Mouse (Mus musculus): ENCODE measurements around the gene Tbc1d12. TPM values are rescaled to one million over a fixed set of nuclear protein-coding genes. Genes with fewer than 3 reads are reported as not detected.

Tbc1d12 gene
- total and polyA plus RNA-seq, 3 experiments = 2.5 to 2.9 TPM; not detected in 1

DNA sequence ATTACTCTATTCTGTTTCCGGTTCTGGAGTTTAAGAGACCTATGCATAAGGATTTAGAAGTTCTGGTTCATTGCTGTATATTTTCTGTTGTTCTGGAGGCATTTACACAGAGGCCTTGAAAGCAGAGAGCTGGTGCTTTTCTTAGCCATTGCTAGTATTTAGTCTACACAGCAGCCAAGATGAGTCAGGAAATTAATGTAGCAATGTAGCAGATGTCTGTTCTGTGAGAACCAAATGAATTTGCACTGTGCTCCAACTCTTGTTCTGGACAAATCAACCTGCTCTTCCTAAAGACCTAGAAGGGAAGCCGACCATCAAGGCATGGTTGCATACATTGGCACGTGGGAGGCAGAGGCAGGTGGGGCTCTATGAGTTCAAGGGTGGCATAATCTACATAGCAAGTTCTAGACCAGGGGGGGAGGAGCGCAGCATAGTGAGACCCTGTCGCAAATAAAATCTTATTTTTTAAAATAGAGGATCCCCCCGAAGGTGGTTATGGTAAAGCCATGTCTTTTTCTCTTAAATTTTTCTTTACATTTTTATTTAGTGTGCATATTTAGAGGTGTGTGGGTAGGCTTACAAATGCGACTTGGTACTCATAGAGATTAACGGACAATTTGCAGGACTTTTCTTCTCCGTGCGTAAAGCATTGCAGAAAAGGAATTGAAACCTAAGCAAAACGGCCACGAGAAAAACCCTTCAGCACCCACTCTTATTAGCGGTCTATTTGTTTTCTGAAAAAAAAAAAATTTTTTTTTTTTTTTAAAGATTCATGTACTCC, 93.3 kb downstream of the Tbc1d12 start:
- H3K9ac ChIP-seq (ENCODE audit: control insufficient read depth, low read depth, low read length, poor library complexity, severe bottlenecking) = peak overlapping the region; percentile 98
- no peak for TF ChIP-seq USF1 (IDR thresholded peaks at IDR 0.05; ENCODE audit: low read depth, low read length)
- TF ChIP-seq MEF2A (IDR thresholded peaks at IDR 0.05; ENCODE audit: extremely low read depth, insufficient replicate concordance, low read depth, low read length, poor library complexity, severe bottlenecking) = no peak
- TF ChIP-seq MXI1 (IDR thresholded peaks at IDR 0.05; ENCODE audit: low read depth, low read length) = no peak
- no peak for TF ChIP-seq CHD1 (IDR thresholded peaks at IDR 0.05; ENCODE audit: low read depth, low read length)
- TF ChIP-seq TAL1 (IDR thresholded peaks at IDR 0.05; ENCODE audit: low read length) = no peak
- no peak for TF ChIP-seq UBTF (IDR thresholded peaks at IDR 0.05; ENCODE audit: borderline replicate concordance, insufficient read depth, low read depth, low read length)
- TF ChIP-seq NELFE (IDR thresholded peaks at IDR 0.05; ENCODE audit: low read depth, low read length) = no peak
- TF ChIP-seq ETS1 (IDR thresholded peaks at IDR 0.05; ENCODE audit: low read depth, low read length) = no peak
- no peak for TF ChIP-seq EP300 (IDR thresholded peaks at IDR 0.05; ENCODE audit: low read depth in 1 of 2, low read length in 2 of 2)
- no peak for TF ChIP-seq MAZ (IDR thresholded peaks at IDR 0.05; ENCODE audit: low read depth, low read length)
- TF ChIP-seq CTCF (IDR thresholded peaks at IDR 0.05 in 2 of 3, conservative IDR thresholded peaks at IDR 0.05 in 1 of 3; ENCODE audit: control insufficient read depth in 1 of 3, insufficient read depth in 1 of 3, low read depth in 2 of 3, low read length in 3 of 3, poor library complexity in 1 of 3, severe bottlenecking in 1 of 3) = no peak
- no peak for TF ChIP-seq ZMIZ1 (IDR thresholded peaks at IDR 0.05; ENCODE audit: low read depth, low read length)
- TF ChIP-seq RCOR1 (IDR thresholded peaks at IDR 0.05; ENCODE audit: low read depth, low read length) = no peak
- peak overlapping the region; percentile 56 to 78; a peak in 3 of 4 replicates for H3K4me3 ChIP-seq (ENCODE audit: control insufficient read depth in 1 of 2, insufficient read depth in 1 of 2, low read depth in 2 of 2, low read length in 2 of 2)

DNA sequence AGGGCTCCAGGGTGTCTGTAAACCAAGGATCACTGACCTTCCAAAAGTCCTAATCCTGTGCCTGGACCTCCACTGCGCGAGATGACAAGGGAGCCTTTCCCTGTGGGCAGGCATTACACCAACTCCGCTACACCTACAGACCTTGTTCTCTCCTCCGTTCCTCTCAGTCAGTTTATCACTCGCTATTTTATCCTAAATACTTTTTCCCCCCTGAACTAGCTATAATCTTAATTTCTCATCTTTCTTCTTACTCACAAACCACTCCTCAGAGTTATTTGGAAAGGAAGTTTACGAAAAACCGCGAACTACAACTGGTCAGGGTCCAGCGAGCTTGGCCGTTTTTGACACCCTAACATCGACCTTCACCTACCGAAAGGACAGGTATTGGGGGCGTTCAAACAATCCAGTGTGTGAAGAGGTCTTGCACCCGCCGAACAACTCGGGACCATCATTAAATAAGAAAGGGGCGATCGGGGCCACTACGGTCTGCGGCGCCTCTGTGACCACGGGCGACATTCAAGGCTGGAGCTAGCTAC, 93.9 kb downstream of the Tbc1d12 start:
- peaks cover 27% of the 10 kb centered on the region for H3K79me2 ChIP-seq (ENCODE audit: control insufficient read depth, insufficient read depth, low read length, poor library complexity)
- H3K27me3 ChIP-seq (ENCODE audit: control insufficient read depth in 1 of 2, insufficient read depth in 2 of 2, low read length in 2 of 2) = no peaks in the 10 kb centered on the region
- peak overlapping the region; percentile 46 for H3K27ac ChIP-seq (ENCODE audit: control insufficient read depth, low read depth, low read length)
- peak; percentile 63; the same call in 1 of the 2 replicates for TF ChIP-seq SIN3A (IDR thresholded peaks at IDR 0.05; ENCODE audit: low read length)
- 0 out of 2 replicates have a peak, but pooled peaks have one; percentile 30 for TF ChIP-seq TCF12 (IDR thresholded peaks at IDR 0.05; ENCODE audit: low read depth, low read length)
- TF ChIP-seq POLR2AphosphoS5 (IDR thresholded peaks at IDR 0.05; ENCODE audit: borderline replicate concordance, low read depth, low read length) = no peak
- TF ChIP-seq MAZ (IDR thresholded peaks at IDR 0.05; ENCODE audit: low read depth, low read length) = peak; percentile 42; the same call in 1 of the 2 replicates
- peaks cover 5 to 32% of the 10 kb centered on the region in 2 experiments; a peak in 3 of 4 replicates for H3K36me3 ChIP-seq (ENCODE audit: control insufficient read depth in 1 of 2, insufficient read depth in 2 of 2, low read length in 2 of 2)
- peaks cover 2 to 4% of the 10 kb centered on the region in 2 experiments; a peak in 3 of 4 replicates for H3K4me1 ChIP-seq (ENCODE audit: control insufficient read depth in 1 of 2, insufficient read depth in 2 of 2, low read length in 2 of 2)
- DNase-seq (ENCODE audit: low read depth, low spot score) = no peak
- H3K9ac ChIP-seq (ENCODE audit: control insufficient read depth, low read depth, low read length, poor library complexity, severe bottlenecking) = peak overlapping the region; percentile 98
- H3K9me3 ChIP-seq (replicated peaks; ENCODE audit: insufficient read depth, low read length) = no peaks in the 10 kb centered on the region
- peak overlapping the region; percentile 56 to 78 for H3K4me3 ChIP-seq (ENCODE audit: control insufficient read depth in 1 of 2, insufficient read depth in 1 of 2, low read depth in 2 of 2, low read length in 2 of 2)

More for the DNA sequence above, 93.3 kb downstream of the Tbc1d12 start:
- H3K4me1 ChIP-seq (ENCODE audit: control insufficient read depth in 1 of 2, insufficient read depth in 2 of 2, low read length in 2 of 2) = peaks cover 2 to 4% of the 10 kb centered on the region in 2 experiments; a peak in 3 of 4 replicates
- H3K27ac ChIP-seq (ENCODE audit: control insufficient read depth, low read depth, low read length) = no peak overlapping the region
- peaks cover 27% of the 10 kb centered on the region for H3K79me2 ChIP-seq (ENCODE audit: control insufficient read depth, insufficient read depth, low read length, poor library complexity)
- no peaks in the 10 kb centered on the region for H3K27me3 ChIP-seq (ENCODE audit: control insufficient read depth in 1 of 2, insufficient read depth in 2 of 2, low read length in 2 of 2)
- H3K9me3 ChIP-seq (replicated peaks; ENCODE audit: insufficient read depth, low read length) = no peaks in the 10 kb centered on the region
- H3K36me3 ChIP-seq (ENCODE audit: control insufficient read depth in 1 of 2, insufficient read depth in 2 of 2, low read length in 2 of 2) = peaks cover 5 to 28% of the 10 kb centered on the region in 2 experiments; a peak in 3 of 4 replicates
- DNase-seq (ENCODE audit: low read depth, low spot score) = no peak

All from MEL (cell line).